Mouse (Mus musculus) heart, embryonic 12.5 days (tissue): ENCODE data around the gene Gm9780. TPM values are rescaled to one million over a fixed set of nuclear protein-coding genes. Genes with fewer than 3 reads are reported as not detected.

Experiments
- polyA plus RNA-seq: library from polyadenylated mRNA; unstranded; fragments of >200 nt; fragmentation: Nextera tagmentation; extraction: Ambion mirVana; gene quantifications from 2 replicates; pipeline ENCODE4 v1.2.1, GENCODE M21; 2016

The Gm9780 gene
- polyA plus RNA-seq, 1 experiment from 2014 or later: 2.2 TPM

Other genes with a start within 250 kb of the Gm9780 start
- gene Anxa11, start 200.6 kb downstream of the Gm9780 start, polyA plus RNA-seq: 23.5 and 24.1 TPM in 2 replicates
- gene Plac9a, start 139.6 kb downstream of the Gm9780 start, polyA plus RNA-seq: not detected in 2 replicates
- gene Tmem254a, start 115.0 kb downstream of the Gm9780 start, polyA plus RNA-seq: 0.81 and 2.2 TPM in 2 replicates
- not detected in 2 replicates for gene Cphx1, start 104.4 kb downstream of the Gm9780 start, polyA plus RNA-seq
- 0.54 and 1.2 TPM in 2 replicates for gene Duxbl1, start 64.1 kb downstream of the Gm9780 start, polyA plus RNA-seq
- gene Tmem254c, start 24.6 kb upstream of the Gm9780 start, polyA plus RNA-seq: 25.0 and 29.2 TPM in 2 replicates
- not detected in 2 replicates for gene Cphx2, start 38.8 kb upstream of the Gm9780 start, polyA plus RNA-seq
- not detected in 2 replicates for gene Cphx3, start 39.6 kb upstream of the Gm9780 start, polyA plus RNA-seq
- 0.57 and 1.1 TPM in 2 replicates for gene Duxbl2, start 75.6 kb upstream of the Gm9780 start, polyA plus RNA-seq
- gene Plac9b, start 139.8 kb upstream of the Gm9780 start, polyA plus RNA-seq: 3.7 and 4.6 TPM in 2 replicates
- gene Tmem254b, start 164.3 kb upstream of the Gm9780 start, polyA plus RNA-seq: 20.5 and 23.7 TPM in 2 replicates
- 0.46 and 1.6 TPM in 2 replicates for gene Duxbl3, start 215.3 kb upstream of the Gm9780 start, polyA plus RNA-seq